Mouse (Mus musculus): Measurements from ENCODE around the gene Pip5k1c.

Pip5k1c gene

DNA sequence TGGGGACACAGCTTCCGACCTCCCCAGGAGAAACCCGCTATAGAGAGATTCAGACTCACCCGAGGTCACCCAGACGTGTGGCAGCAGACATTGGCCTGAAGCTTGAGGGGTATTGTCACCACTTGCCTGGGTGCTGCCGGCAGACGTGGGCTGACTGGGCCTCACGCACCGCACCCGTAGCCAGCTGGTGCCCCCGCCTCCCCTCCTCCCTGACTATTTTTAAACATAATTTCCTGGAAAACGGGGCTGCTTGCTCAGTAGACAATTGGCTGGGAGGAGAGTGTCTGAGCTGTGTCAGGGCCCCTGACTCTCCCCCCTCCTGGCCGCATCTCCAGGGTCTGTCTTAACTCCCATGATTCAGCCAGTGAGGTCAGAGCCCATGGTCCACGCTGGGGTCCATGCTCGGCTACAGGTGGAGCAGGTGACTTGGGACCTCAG, 10.0 kb downstream of the Pip5k1c start:
- no peak for DNase-seq (ENCODE audit: extremely low spot score)

DNA sequence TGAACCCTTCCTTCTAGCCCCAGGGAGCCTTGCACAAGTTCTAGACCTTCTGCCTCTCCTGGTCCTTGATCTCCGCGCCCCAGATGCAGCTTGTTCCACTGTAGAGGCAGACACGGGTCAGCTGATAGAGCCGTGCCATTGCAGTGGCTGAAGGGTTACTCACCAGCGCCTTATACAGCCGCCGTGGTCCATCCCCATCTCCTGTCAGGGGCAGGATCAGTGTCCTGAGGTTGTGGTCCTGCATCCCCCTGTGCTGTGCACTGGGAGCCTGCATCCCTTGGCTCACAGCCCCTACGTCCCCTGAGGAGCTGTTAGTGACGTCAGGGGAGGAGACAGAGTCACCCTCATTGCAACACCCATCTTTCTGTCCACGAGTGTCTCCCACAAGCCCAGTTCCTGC, 10.5 kb downstream of the Pip5k1c start:
- no peak for DNase-seq (ENCODE audit: extremely low spot score)

DNA sequence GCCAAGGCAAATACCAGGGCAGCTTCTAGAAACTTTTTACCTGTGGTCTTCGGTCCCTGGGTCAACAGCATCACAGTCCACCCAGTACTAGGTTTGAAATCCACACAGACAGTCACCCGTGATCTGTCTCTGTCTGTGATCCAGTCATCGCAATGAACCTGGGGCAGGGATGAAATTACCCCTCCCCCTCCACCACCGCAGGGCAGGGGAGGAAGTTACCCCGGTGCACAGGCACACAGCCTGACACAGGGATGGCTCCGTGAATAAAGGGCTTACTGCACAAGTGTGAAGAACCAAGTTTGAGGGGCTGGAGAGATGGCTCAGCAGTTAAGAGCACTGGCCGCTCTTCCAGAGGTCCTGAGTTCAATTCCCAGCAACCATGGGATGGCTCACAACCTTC, 11.0 kb downstream of the Pip5k1c start:
- DNase-seq (ENCODE audit: extremely low spot score), result no peak

DNA sequence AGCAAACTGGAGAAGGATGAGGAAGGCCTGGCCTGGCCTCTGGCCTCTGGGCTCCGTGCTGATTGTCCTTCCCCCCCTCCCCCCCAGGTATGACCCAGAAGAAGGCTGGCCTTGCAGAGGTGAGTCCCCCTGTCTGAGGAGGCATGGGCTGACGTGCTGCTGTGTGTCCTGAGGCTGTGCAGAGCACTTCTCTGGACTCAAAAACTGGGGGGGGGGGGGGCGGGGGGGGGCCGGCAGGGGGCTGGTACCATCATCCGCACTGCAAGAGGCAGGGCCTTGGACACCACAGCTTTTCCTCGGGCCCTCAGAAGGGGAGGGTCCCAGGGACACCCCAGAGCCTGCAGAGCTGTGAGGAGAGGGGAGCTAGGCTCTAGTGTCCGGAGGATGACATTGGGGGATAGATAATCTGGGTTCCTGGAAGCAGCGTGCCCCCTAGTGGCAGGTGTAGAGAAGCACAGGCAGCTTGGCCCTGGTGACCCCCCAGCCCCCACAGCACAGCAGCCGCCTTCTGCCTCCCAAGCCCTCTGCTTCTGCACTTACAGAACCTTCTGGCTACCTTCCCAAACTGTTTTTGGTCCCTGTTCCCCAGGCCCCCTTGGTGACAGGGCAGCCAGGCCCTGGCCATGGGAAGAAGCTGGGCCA, 12.0 kb downstream of the Pip5k1c start:
- no peak for DNase-seq (ENCODE audit: extremely low spot score)

DNA sequence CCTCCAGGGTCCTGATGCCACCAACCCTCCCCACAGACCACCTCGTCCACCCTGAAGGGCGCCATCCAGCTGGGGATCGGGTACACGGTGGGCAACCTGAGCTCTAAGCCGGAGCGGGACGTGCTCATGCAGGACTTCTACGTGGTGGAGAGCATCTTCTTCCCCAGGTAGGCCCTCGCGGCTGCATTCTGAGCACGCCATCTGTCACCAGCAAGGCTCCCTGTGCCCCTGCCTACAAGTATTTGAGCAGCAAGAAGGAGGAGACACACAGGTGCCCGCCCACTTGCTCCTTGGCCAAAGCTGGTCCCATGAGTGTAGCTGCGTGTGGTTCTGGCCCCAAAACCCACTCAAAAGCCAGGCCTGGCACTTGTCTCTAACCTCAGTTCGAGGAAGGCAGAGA, 12.9 kb downstream of the Pip5k1c start:
- DNase-seq (ENCODE audit: extremely low spot score), result no peak

DNA sequence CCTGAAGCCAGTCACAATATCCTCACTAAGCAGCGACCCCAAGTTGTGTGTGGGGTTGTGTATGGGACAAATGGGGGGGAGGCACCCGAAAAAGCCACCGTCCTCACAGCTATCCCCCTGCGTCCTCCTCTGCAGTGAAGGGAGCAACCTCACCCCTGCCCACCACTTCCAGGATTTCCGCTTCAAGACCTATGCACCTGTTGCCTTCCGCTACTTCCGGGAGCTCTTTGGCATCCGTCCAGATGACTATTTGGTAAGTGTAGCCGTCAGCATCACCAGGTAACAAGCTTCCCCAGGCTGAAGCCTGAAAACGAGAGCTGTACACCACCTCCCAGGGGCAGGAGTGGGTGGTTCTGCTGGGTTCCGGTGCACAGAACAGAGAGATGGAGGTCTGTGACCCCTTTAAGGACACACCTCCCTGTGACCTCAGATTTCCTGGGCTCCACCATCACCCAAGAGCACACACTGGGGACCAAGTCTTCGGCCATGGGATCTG, 13.5 kb downstream of the Pip5k1c start:
- DNase-seq (ENCODE audit: extremely low spot score), result no peak

DNA sequence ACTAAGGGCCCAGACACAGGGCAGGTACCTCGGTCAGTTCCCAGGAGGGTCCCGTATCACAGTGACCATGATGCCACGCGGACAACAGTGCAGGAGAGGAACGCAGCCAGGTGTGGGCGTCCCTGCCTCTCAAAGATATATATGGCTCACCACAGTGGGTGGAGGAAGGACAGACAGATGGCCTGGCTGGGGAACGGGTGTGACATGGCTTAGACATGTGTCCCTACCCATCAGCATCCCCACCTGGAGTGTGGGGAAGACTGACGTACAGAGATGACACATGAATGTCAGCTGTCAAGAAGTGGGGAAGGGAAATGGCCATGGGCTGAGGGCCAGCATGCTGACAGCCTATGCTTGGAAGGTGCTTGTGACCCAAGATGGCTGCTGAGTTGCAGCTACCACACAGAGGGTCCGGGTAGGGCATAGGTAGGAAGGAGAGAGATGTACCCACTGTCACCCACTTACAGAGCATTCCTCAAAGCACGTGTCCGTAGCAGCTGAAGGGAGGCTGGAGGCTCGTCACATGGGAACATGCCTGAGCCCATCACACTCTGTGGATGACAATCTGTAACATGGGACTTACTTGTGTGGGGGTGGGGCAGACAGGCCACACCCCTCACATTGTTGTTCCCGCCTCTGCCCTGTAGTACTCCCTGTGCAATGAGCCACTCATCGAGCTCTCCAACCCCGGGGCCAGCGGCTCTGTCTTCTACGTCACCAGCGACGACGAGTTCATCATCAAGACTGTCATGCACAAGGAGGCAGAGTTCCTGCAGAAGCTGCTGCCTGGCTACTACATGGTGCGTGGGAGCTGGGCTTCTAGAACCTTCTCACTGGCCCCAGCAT, 14.3 kb downstream of the Pip5k1c start:
- DNase-seq (ENCODE audit: extremely low spot score), result no peak

DNA sequence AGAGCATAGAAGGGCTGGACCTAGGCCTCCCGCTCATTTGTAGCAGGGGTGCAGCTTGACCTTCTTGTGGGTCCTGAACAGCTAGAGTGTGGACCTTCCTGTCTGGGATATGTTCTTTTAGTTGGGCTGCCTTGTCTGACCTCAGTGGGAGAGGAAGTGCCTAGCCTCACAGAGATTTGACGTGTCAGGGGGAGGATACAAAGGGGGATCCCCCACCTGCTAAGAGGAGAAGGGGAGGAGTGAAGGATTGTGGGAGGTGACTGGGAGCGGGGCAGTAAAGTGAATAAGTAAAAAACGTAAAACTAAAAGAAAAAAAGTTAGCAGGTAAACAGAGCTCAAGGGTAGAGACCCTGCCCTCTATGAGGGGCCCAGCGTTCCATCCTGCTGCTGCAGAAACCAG, 16.8 kb downstream of the Pip5k1c start:
- DNase-seq (ENCODE audit: extremely low spot score), result no peak

DNA sequence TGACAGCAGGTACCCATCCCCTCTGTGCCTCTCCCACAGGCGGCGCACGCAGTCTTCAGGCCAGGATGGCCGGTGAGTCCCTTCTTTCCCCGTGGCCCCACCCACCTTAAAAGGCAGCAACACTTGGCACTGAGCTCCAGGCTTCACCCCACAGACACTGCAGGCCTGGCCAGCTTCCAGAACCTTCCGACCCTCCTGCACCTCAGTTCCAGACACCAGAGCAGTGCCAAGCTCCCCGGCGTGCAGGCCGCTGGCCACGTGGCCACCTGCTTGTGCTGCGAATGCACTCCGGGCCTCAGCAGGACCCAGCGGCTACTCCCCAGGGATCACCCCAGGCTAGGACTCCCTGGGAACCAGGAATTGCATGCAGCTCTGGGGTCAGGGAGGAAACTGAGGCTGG, 20.8 kb downstream of the Pip5k1c start:
- no peak for DNase-seq (ENCODE audit: extremely low spot score)

DNA sequence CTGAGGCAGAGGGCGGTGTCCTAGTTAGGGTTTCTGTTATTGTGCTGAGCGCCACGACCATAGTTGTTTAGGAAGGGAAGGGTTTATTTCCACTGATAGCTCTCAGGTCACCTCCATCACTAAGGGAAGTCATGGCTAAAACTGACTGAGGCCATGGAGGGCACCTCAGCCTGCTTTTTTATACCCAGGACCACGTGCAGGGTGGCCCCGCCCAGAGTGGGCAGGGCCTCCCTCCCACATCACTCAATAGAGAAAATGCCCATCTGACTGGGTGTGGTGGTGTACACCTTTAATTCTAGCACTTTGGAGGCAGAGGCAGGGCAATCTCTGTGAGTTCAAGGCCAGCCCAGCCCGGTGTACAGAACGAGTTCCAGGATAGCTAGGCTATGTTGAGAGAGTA, 21.4 kb downstream of the Pip5k1c start:
- no peak for DNase-seq (ENCODE audit: extremely low spot score)

DNA sequence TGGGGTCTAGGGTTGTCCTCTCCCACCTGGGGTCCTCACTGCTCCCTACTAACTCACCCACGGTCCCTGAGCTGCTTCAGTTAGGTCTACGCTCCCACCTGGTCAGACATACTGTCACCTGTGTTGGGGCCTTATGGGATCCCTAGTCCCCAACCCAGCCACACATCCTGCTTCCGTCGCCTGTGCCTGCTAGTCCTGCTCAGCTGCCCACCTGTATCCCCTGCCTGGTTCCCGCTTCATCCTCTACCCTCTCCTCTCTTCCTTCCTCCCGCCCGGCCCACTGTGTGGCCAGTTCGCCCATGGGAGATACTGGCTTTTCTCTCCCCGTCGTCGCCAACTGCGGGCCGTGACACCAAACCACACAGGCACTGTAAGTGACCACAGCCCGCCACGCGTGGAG, 22.8 kb downstream of the Pip5k1c start:
- DNase-seq (ENCODE audit: extremely low spot score), result no peak

DNA sequence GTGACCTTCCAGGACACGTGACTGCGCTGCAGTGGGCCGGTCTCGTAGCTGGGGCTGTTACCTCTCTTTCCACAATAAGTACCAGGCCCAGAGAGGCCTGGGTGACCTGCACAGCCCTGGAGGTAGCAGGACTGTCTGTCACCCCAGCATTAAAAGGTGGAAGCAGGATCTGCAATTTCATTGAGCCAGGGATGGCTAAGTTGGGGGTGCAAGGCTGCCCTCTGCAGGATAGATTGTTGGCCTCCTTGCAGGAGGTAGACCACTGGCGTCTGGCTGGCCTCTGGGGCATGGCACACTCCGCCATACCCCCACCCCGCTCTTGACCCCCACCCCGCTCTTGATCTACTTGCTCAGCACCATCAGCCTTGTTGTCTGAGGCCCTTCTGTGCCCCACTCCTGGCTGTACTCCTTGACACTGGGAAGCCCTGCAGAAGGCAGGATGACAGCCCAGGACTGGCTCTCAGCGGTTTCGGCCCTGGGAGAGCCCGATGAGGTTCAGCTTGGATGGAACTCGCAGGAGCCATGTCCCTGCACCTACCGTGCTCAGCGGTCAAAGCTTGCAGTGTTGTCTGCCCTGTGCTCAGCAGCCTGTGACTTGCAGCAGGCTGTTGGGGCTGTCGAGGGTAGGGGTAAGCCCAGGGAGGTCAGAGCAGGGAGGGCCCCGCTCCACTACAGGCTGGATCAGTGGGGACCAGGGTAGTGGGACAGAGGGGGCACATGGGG, 23.7 kb downstream of the Pip5k1c start:
- no peak for DNase-seq (ENCODE audit: extremely low spot score)

DNA sequence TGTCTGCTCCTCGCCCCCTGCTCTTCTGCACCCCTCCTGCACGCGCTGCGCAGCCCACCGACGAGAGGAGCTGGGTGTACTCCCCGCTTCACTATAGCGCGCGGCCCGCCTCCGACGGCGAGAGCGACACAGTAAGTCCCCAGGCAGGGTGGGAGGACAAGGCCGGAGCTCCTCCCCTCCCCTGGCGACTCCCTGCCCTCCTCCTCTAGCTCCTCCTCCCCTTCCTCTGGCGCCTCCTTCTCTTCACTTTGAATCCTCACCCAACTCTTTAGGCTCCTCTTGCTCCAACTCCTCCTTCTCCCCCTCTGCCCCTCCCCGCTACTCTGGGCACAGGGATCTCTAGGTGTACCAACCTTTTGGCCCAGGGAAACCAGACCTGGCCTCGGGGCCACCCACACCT, 24.5 kb downstream of the Pip5k1c start:
- DNase-seq (ENCODE audit: extremely low spot score), result no peak

DNA sequence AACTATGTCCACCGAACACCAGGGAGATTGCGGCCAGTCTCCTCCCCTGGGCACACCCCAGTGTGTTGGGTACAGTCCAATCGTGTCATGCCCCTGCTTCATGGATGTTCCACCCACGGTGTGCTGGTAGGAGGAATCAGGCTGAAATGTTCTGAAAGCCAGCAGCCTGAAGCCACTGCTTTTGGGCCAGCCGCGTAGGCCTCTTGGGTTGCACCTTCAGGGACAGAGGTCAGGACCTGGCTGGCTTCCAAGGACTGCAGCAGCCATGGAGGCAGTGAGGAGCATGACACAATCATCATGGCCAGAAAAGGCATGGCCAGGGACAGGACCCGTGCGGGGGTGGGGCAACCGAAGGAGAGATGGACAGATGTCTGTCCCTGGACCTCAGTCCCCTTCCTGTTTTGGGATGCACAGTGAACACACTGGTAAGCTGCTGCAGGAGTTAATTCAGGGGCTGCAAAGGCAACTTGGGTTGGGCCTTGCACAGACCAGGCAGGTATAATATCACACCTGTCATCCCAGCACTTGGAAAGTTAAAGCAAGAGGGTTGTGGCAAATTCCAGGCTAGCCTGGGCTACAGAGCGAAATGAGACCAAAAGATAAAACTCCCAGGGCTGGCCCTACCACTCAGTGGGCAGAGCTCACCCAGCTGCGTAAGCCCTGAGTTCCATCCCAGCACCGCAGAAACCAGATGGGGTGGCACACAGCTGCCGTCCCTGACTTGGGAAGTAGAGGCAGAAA, 26.0 kb downstream of the Pip5k1c start:
- no peak for DNase-seq (ENCODE audit: extremely low spot score)

DNA sequence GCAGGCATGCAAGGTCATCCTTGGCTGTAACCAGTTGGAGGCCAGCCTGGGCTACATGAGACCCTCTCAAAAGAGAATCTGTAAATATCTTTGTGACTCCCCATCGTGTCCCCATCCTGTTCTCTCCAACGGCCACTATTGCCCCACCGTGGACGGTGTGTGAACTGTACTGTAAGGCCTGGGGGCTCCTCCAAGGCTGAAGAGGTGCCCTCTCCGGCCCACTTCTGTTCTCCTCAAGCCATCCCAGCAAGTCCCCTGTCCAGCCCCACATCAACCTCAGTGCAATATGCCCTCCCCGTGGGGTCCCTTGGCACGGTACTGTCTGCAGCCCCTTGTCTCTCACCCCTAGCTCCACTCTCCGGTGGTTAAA, 26.6 kb downstream of the Pip5k1c start:
- no peak for DNase-seq (ENCODE audit: extremely low spot score)

DNA sequence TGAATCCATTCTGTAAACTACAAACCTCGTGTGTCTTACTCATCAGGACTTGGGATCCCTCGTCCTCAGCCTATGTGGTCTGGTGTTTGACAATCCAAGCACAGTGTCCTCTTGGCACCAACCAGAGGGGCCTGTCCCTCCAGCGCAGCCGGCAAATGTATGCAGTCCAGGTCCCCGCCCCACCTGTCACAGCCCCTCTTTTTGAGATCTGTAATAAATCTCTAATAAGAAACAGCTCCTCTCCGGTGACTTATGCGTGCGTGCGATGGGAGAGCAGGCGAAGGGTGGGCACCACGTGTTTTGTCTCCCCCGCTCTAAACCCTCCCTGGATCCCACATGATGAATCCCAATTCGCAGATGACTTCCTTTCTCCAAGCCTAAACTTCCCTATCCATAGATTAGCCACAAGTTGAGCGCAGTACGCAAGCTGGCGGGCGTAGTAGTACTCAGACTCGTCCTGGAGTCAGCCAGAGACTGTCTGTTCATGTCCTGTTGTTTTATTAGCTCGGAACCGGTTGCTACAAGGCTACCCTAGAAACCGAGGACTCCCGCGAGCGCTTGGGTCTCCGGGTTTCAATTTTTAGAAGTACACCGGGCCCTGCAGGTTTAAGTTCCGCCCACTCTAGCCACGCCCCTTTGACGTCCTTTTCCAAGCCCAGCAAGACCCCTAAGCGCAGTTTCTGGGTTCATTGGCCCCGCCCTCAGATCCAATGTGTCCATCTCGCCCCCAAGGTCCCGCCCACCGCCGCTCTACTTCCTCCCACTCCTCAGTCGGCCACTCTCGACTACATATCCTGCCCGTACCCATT, 27.2 kb downstream of the Pip5k1c start:
- DNase-seq (ENCODE audit: extremely low spot score), result peak; percentile 99

DNA sequence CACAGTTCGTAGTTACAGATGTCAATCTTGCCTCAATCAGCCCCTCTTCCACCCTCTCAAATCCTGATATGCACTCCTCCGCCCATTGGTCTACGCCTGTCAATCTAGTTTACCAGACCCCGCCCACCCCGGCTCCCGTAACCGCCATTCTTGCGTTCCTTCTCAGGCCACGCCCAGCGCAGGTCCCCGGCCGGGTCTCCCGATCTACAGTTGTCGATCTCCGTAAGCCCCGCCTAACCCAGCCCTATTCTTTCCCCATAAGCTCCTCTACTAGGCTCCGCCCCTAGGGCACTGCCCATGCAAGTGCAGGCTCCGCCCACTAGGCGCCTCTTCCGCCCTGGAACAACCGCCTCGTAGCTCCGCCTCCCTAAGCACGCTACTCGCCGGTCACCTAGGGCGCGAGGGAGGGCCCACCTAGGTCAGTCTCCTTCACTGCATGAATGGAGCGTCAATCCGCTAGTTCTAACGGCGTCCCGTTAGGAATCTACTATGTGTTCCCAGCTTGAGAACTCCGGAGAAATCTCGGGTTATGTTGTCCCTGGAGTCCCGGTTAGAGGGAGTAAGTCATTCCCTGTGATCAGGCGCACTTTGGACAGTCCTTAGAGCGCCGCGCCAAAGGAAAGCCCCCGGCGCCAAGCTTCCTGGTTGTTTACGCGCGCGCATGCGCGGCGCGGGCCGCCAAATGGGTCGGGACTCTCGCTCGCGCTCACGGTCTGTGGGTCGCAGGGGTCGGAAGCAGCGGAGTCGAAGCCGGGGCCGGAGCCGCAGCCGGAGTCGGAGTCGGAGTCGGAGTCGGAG, 28.0 kb downstream of the Pip5k1c start, which contains the start of gene Cactin:
Cactin (plus strand) TSS at position 554 of the 798 bp plus-strand sequence.
- peak; percentile 99 for DNase-seq (ENCODE audit: extremely low spot score)

DNA sequence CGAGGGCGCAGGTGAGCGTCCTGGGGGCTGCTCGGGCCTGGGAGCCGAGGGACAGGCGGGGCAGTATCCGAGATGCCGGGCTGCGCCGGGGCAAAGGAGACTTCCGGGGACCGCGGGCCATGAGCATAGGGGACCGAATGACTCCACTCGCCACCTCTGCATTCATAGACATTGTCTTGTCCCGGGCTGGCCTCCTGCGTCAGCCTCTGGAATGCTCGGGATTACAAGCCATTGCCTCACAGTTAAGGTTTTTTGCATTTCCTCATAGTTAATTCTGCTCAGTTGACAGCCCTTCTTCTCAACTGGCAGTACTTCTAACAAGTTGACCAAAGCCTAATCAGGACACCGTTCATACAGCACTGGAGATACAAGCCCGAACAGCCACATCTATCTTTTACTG, 28.7 kb downstream of the Pip5k1c start:
- DNase-seq (ENCODE audit: extremely low spot score), result no peak

DNA sequence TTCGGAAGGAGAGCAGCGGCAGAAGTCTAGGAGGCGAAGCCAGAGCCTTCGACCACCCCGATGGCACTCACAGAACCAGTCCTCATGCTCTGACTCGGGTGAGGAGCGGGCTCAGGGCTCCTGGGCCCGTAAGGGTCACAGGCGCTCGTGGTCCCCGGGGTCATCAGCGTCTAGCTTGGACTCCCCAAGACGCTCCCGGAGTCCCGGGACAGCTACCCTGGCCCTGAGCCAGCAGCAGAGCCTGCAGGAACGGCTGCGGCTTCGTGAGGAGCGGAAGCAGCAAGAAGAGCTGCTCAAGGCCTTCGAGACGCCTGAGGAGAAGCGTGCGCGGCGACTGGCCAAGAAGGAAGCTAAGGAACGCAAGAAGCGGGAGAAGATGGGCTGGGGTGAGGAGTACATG, 29.7 kb downstream of the Pip5k1c start:
- DNase-seq (ENCODE audit: extremely low spot score), result no peak

DNA sequence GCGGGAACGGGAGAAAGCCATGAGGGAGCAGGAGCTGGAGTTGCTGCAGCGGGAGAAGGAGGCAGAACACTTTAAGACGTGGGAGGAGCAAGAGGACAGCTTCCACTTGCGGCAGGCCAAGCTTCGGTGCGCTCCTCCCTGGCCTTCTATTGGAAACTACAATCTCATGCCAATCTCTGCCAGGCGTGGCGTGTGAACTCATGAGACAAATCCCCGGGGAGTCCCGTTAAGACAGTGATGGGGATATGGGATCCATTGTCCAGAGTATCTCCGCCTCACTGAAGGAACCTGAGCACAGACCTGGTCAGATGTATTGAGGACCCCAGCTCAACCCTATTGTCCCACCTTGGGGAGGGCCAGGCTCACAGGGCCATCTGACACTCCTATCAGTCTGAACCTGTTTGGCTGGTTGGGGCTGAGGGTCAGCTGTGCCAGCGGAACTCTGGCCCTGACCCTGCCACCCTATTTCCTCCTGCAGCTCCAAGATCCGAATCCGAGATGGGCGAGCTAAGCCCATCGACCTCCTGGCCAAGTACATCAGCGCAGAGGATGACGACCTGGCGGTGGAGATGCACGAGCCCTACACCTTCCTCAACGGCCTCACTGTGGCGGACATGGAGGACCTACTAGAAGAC, 30.5 kb downstream of the Pip5k1c start:
- no peak for DNase-seq (ENCODE audit: extremely low spot score)

All from embryo, embryonic 9.5 days (tissue).